Mouse (Mus musculus) urinary bladder, postnatal 25 days (tissue): ENCODE measurements around the gene Neurl3.

ENCODE experiments used
- DNase-seq: peaks from one replicate; pipeline ENCODE4 v3.0.0; 2022; ENCODE audit warnings: low spot score

Neurl3 gene

GRCm38 (mm10) chr1:36274455-36274854, at the start of gene Neurl3:
Gene Neurl3, minus strand, starts transcription at chr1:36274679.
- no peak for DNase-seq

- DNase-seq: no peak
Observed at GRCm38 (mm10) chr1:36323746-36324448, 49.4 kb upstream of the Neurl3 start.

GRCm38 (mm10) chr1:36323076-36323475, 48.6 kb upstream of the Neurl3 start:
- DNase-seq: no peak

- DNase-seq: no peak
Observed at GRCm38 (mm10) chr1:36321829-36322573, 47.5 kb upstream of the Neurl3 start.

GRCm38 (mm10) chr1:36321164-36321563, 46.7 kb upstream of the Neurl3 start:
- no peak for DNase-seq

- DNase-seq: no peak
Observed at GRCm38 (mm10) chr1:36315776-36316100, 41.3 kb upstream of the Neurl3 start.

- no peak for DNase-seq
Observed at GRCm38 (mm10) chr1:36314959-36315775, 40.7 kb upstream of the Neurl3 start.

- no peak for DNase-seq
Observed at GRCm38 (mm10) chr1:36309498-36309901, 35.0 kb upstream of the Neurl3 start.

GRCm38 (mm10) chr1:36308966-36309475, 34.5 kb upstream of the Neurl3 start:
- no peak for DNase-seq

GRCm38 (mm10) chr1:36308451-36308901, 34.0 kb upstream of the Neurl3 start:
- no peak for DNase-seq

GRCm38 (mm10) chr1:36307495-36308280, 33.2 kb upstream of the Neurl3 start, which contains the start of gene Arid5a:
Gene Arid5a, plus strand, starts transcription at chr1:36307733.
- DNase-seq: peak; percentile 73

- DNase-seq: no peak
Observed at GRCm38 (mm10) chr1:36307121-36307494, 32.6 kb upstream of the Neurl3 start.

GRCm38 (mm10) chr1:36306120-36306519, 31.6 kb upstream of the Neurl3 start:
- no peak for DNase-seq

GRCm38 (mm10) chr1:36304764-36305163, 30.3 kb upstream of the Neurl3 start:
- no peak for DNase-seq

GRCm38 (mm10) chr1:36303381-36304320, 29.2 kb upstream of the Neurl3 start:
- peak; percentile 63 for DNase-seq

GRCm38 (mm10) chr1:36302957-36303356, 28.5 kb upstream of the Neurl3 start:
- no peak for DNase-seq

GRCm38 (mm10) chr1:36302273-36302672, 27.8 kb upstream of the Neurl3 start:
- DNase-seq: no peak

GRCm38 (mm10) chr1:36300486-36300885, 26.0 kb upstream of the Neurl3 start:
- no peak for DNase-seq

- no peak for DNase-seq
Observed at GRCm38 (mm10) chr1:36299676-36300075, 25.2 kb upstream of the Neurl3 start.

GRCm38 (mm10) chr1:36299126-36299525, 24.6 kb upstream of the Neurl3 start:
- DNase-seq: no peak
